Mouse (Mus musculus) layer of hippocampus, postnatal 36 days (tissue): Measurements from ENCODE around the gene Prn. TPM values are rescaled to one million over a fixed set of nuclear protein-coding genes. Genes with fewer than 3 reads are reported as not detected.
A peak's percentile ranks its signal among the peaks of the same experiment; 100 is the strongest.

Source experiments
- DNase-seq, 2 experiments: peaks; one replicate each; pipeline ENCODE4 v3.0.0; 2022
- total RNA-seq, 2 experiments: library from RNA; stranded (reverse); gene quantifications; 2 replicates each; pipeline ENCODE4 v1.2.3; 2021

Gene Prn
- total RNA-seq, 2 experiments from 2014 or later = not detected

GRCm38 (mm10) chr2:131906846-131907245 is 2.9 kb upstream of the Prn start:
- DNase-seq = no peak

GRCm38 (mm10) chr2:131907311-131907710 is 2.4 kb upstream of the Prn start:
- DNase-seq = no peak

GRCm38 (mm10) chr2:131908351-131908861 is 1.4 kb upstream of the Prn start:
- no peak for DNase-seq

GRCm38 (mm10) chr2:131908906-131909305 is 851 bp upstream of the Prn start:
- no peak for DNase-seq

GRCm38 (mm10) chr2:131910847-131911246 is 1.1 kb downstream of the Prn start:
- no peak for DNase-seq

GRCm38 (mm10) chr2:131911341-131911740 is 1.6 kb downstream of the Prn start:
- DNase-seq = no peak

GRCm38 (mm10) chr2:131912526-131913258 is 2.9 kb downstream of the Prn start:
- no peak for DNase-seq

- DNase-seq = no peak
Observed at GRCm38 (mm10) chr2:131932275-131932902, 22.6 kb downstream of the Prn start.

- no peak for DNase-seq
Observed at GRCm38 (mm10) chr2:131933013-131933412, 23.3 kb downstream of the Prn start.

- DNase-seq = no peak
Observed at GRCm38 (mm10) chr2:131933598-131933997, 23.8 kb downstream of the Prn start.

GRCm38 (mm10) chr2:131934243-131934642 is 24.5 kb downstream of the Prn start:
- DNase-seq = no peak

- DNase-seq = no peak
Observed at GRCm38 (mm10) chr2:131935390-131936105, 25.8 kb downstream of the Prn start.

- DNase-seq = no peak
Observed at GRCm38 (mm10) chr2:131936410-131936809, 26.7 kb downstream of the Prn start.

- peak; percentile 51 to 53 for DNase-seq
Observed at GRCm38 (mm10) chr2:131939404-131940111, 29.8 kb downstream of the Prn start.

- DNase-seq = no peak
Observed at GRCm38 (mm10) chr2:131940506-131940905, 30.7 kb downstream of the Prn start.

GRCm38 (mm10) chr2:131941501-131941900 is 31.7 kb downstream of the Prn start:
- DNase-seq = no peak

GRCm38 (mm10) chr2:131944370-131944769 is 34.6 kb downstream of the Prn start:
- DNase-seq = no peak

GRCm38 (mm10) chr2:131945225-131945624 is 35.5 kb downstream of the Prn start:
- DNase-seq = no peak

GRCm38 (mm10) chr2:131945765-131946164 is 36.0 kb downstream of the Prn start:
- DNase-seq = no peak

- DNase-seq = no peak
Observed at GRCm38 (mm10) chr2:131946351-131946750, 36.6 kb downstream of the Prn start.

GRCm38 (mm10) chr2:131948156-131948555 is 38.4 kb downstream of the Prn start:
- no peak for DNase-seq

- DNase-seq = no peak
Observed at GRCm38 (mm10) chr2:131948916-131949639, 39.3 kb downstream of the Prn start.
